Mouse (Mus musculus): Measurements from ENCODE around the gene Rapgefl1. TPM values are rescaled to one million over a fixed set of nuclear protein-coding genes. Genes with fewer than 3 reads are reported as not detected.

The Rapgefl1 gene
- polyA plus RNA-seq, 1 experiment from 2014 or later = 1.6 TPM

- H3K36me3 ChIP-seq (ENCODE audit: control insufficient read depth, insufficient read depth, low read length) = no peaks in the 10 kb centered on the region
- H3K9me3 ChIP-seq (ENCODE audit: control insufficient read depth, low read length) = no peaks in the 10 kb centered on the region
- H3K27ac ChIP-seq (ENCODE audit: low read depth, low read length) = no peak overlapping the region
- DNase-seq (ENCODE audit: low spot score, missing footprints) (no peak), ATAC-seq (ENCODE audit: low FRiP score) (no peak)
- H3K4me1 ChIP-seq (ENCODE audit: control insufficient read depth, insufficient read depth, low read length) = peaks cover 11% of the 10 kb centered on the region
- 0 out of 2 replicates have a peak, but pooled peaks cover 2% of the 10 kb centered on the region for H3K27me3 ChIP-seq (ENCODE audit: control insufficient read depth, insufficient read depth, low read length)
- no peak overlapping the region for H3K4me3 ChIP-seq (ENCODE audit: low read depth, low read length)
- 47% methylated on average over 13 of the region's 13 CpGs for WGBS
- H3K9ac ChIP-seq (ENCODE audit: low read length) = no peak overlapping the region
- no peak overlapping the region for H3K4me2 ChIP-seq
Observed at GRCm38 (mm10) chr11:98846016-98846415, 9.4 kb downstream of the Rapgefl1 start.

GRCm38 (mm10) chr11:98846865-98847604 lies 10.4 kb downstream of the Rapgefl1 start:
- Histone ChIP-seq H3K9ac (ENCODE audit: low read length) (no peak overlapping the region), H3K4me1 (ENCODE audit: control insufficient read depth, insufficient read depth, low read length) (peaks cover 11% of the 10 kb centered on the region), H3K27me3 (ENCODE audit: control insufficient read depth, insufficient read depth, low read length) (0 out of 2 replicates have a peak, but pooled peaks cover 2% of the 10 kb centered on the region), H3K4me3 (ENCODE audit: low read depth, low read length) (no peak overlapping the region), H3K9me3 (ENCODE audit: control insufficient read depth, low read length) (no peaks in the 10 kb centered on the region), H3K36me3 (ENCODE audit: control insufficient read depth, insufficient read depth, low read length) (no peaks in the 10 kb centered on the region), H3K4me2 (no peak overlapping the region), H3K27ac (ENCODE audit: low read depth, low read length) (no peak overlapping the region)
- WGBS = 70% methylated on average over 19 of the region's 19 CpGs
- DNase-seq (ENCODE audit: low spot score, missing footprints) = no peak
- ATAC-seq (ENCODE audit: low FRiP score) = no peak

GRCm38 (mm10) chr11:98849196-98849894 lies 12.8 kb downstream of the Rapgefl1 start:
- Histone ChIP-seq H3K9me3 (ENCODE audit: control insufficient read depth, low read length) (no peaks in the 10 kb centered on the region), H3K36me3 (ENCODE audit: control insufficient read depth, insufficient read depth, low read length) (no peaks in the 10 kb centered on the region), H3K4me1 (ENCODE audit: control insufficient read depth, insufficient read depth, low read length) (peaks cover 11% of the 10 kb centered on the region), H3K27me3 (ENCODE audit: control insufficient read depth, insufficient read depth, low read length) (0 out of 2 replicates have a peak, but pooled peaks cover 2% of the 10 kb centered on the region), H3K9ac (ENCODE audit: low read length) (peak overlapping the region; percentile 9; the same call in 1 of the 2 replicates), H3K27ac (ENCODE audit: low read depth, low read length) (no peak overlapping the region), H3K4me2 (no peak overlapping the region), H3K4me3 (ENCODE audit: low read depth, low read length) (no peak overlapping the region)
- 11% methylated on average over 19 of the region's 19 CpGs for WGBS
- DNase-seq (ENCODE audit: low spot score, missing footprints) = peak; percentile 88
- ATAC-seq (ENCODE audit: low FRiP score) = peak; percentile 27; the same call in 1 of the 2 replicates

GRCm38 (mm10) chr11:98850100-98851093 lies 13.8 kb downstream of the Rapgefl1 start:
- Histone ChIP-seq H3K27ac (ENCODE audit: low read depth, low read length) (no peak overlapping the region), H3K4me1 (ENCODE audit: control insufficient read depth, insufficient read depth, low read length) (peaks cover 11% of the 10 kb centered on the region), H3K4me3 (ENCODE audit: low read depth, low read length) (no peak overlapping the region), H3K36me3 (ENCODE audit: control insufficient read depth, insufficient read depth, low read length) (no peaks in the 10 kb centered on the region), H3K9me3 (ENCODE audit: control insufficient read depth, low read length) (no peaks in the 10 kb centered on the region), H3K4me2 (no peak overlapping the region; the same call in 1 of the 2 replicates), H3K27me3 (ENCODE audit: control insufficient read depth, insufficient read depth, low read length) (0 out of 2 replicates have a peak, but pooled peaks cover 2% of the 10 kb centered on the region), H3K9ac (ENCODE audit: low read length) (no peak overlapping the region; the same call in 1 of the 2 replicates)
- WGBS = 65% methylated on average over 26 of the region's 26 CpGs
- peak; percentile 58; the same call in 1 of the 2 replicates for ATAC-seq (ENCODE audit: low FRiP score)
- DNase-seq (ENCODE audit: low spot score, missing footprints) = no peak

- Histone ChIP-seq H3K36me3 (ENCODE audit: control insufficient read depth, insufficient read depth, low read length) (no peaks in the 10 kb centered on the region), H3K4me3 (ENCODE audit: low read depth, low read length) (no peak overlapping the region), H3K27me3 (ENCODE audit: control insufficient read depth, insufficient read depth, low read length) (0 out of 2 replicates have a peak, but pooled peaks cover 2% of the 10 kb centered on the region), H3K4me1 (ENCODE audit: control insufficient read depth, insufficient read depth, low read length) (peaks cover 9% of the 10 kb centered on the region), H3K9me3 (ENCODE audit: control insufficient read depth, low read length) (no peaks in the 10 kb centered on the region), H3K4me2 (no peak overlapping the region), H3K9ac (ENCODE audit: low read length) (no peak overlapping the region), H3K27ac (ENCODE audit: low read depth, low read length) (no peak overlapping the region)
- 92% methylated on average over 8 of the region's 8 CpGs for WGBS
- no peak for DNase-seq (ENCODE audit: low spot score, missing footprints)
- ATAC-seq (ENCODE audit: low FRiP score) = no peak
Observed at GRCm38 (mm10) chr11:98854116-98854515, 17.5 kb downstream of the Rapgefl1 start.

- H3K27me3 ChIP-seq (ENCODE audit: control insufficient read depth, insufficient read depth, low read length) = 0 out of 2 replicates have a peak, but pooled peaks cover 2% of the 10 kb centered on the region
- no peak for ATAC-seq (ENCODE audit: low FRiP score)
- H3K4me2 ChIP-seq = no peak overlapping the region
- WGBS = 93% methylated on average over 2 of the region's 2 CpGs
- no peak for DNase-seq (ENCODE audit: low spot score, missing footprints)
- H3K9ac ChIP-seq (ENCODE audit: low read length) = no peak overlapping the region
- no peak overlapping the region for H3K4me3 ChIP-seq (ENCODE audit: low read depth, low read length)
- no peaks in the 10 kb centered on the region for H3K9me3 ChIP-seq (ENCODE audit: control insufficient read depth, low read length)
- H3K27ac ChIP-seq (ENCODE audit: low read depth, low read length) = no peak overlapping the region
- H3K36me3 ChIP-seq (ENCODE audit: control insufficient read depth, insufficient read depth, low read length) = no peaks in the 10 kb centered on the region
- H3K4me1 ChIP-seq (ENCODE audit: control insufficient read depth, insufficient read depth, low read length) = peaks cover 4% of the 10 kb centered on the region
Observed at GRCm38 (mm10) chr11:98854659-98855058, 18.1 kb downstream of the Rapgefl1 start.

- ATAC-seq (ENCODE audit: low FRiP score) (peak; percentile 47; the same call in 1 of the 2 replicates), DNase-seq (ENCODE audit: low spot score, missing footprints) (peak; percentile 100)
- H3K9me3 ChIP-seq (ENCODE audit: control insufficient read depth, low read length) = no peaks in the 10 kb centered on the region
- no peak overlapping the region for H3K4me3 ChIP-seq (ENCODE audit: low read depth, low read length)
- H3K4me2 ChIP-seq = no peak overlapping the region
- no peaks in the 10 kb centered on the region for H3K36me3 ChIP-seq (ENCODE audit: control insufficient read depth, insufficient read depth, low read length)
- no peak overlapping the region for H3K9ac ChIP-seq (ENCODE audit: low read length)
- no peak overlapping the region for H3K27ac ChIP-seq (ENCODE audit: low read depth, low read length)
- no peaks in the 10 kb centered on the region for H3K27me3 ChIP-seq (ENCODE audit: control insufficient read depth, insufficient read depth, low read length)
- peaks cover 3% of the 10 kb centered on the region for H3K4me1 ChIP-seq (ENCODE audit: control insufficient read depth, insufficient read depth, low read length)
- 29% methylated on average over 13 of the region's 14 CpGs for WGBS
Observed at GRCm38 (mm10) chr11:98858759-98859731, 22.5 kb downstream of the Rapgefl1 start.
